10 mouse cellular contexts compared by ENCODE assay signal in the genomic region with DNA sequence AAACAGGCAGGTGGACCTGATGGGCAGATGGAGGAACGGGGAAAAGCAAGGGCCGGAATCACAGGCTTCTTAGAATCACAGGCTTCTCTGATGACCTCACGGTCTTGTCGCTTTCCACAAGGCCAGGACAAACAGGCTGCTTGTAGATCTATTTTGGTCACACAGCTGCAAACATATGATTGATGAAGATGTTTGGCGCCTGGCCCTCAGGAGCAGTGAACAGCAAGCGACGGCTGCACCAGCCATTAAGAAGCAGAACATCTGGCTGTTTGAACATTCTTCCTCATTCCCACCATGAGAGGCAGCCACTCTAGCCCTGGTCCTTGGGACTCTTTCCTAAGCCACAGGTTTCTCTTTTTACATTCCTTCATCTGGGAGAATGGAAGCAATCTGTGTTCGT.
DNase-seq lines count a peak whose midpoint lies in the region; ATAC-seq and TF ChIP-seq lines count a peak whose summit lies in the region.
"Had no signal": no experiment of that assay in that cellular context is flagged by ENCODE, and none has a peak within 500 bp of the region (broad histone marks: within the 10 kb centered on the region; RNA-seq: fewer than 3 reads in every experiment).

No protein-coding gene starts in this region.

- DNase-seq in kidney, adult 18-20 months = peak; percentile 42
- peak; percentile 63 to 68 for DNase-seq in heart, postnatal 14 days
- DNase-seq in lung, postnatal 10 days = peak; percentile 82
- DNase-seq in right cerebral cortex, postnatal 36 days (ENCODE audit: low spot score in 2 of 2) = no peak
- DNase-seq in thymus, adult 2 months = no peak
- no peak for DNase-seq in ovary, postnatal 14 days (ENCODE audit: low spot score)

- ATAC-seq in kidney, embryonic 15.5 days (replicated peaks; ENCODE audit: low FRiP score) = no peak; the same call in 1 of the 2 replicates
- ATAC-seq in forebrain, embryonic 16.5 days = 0 out of 2 replicates have a peak, but pooled peaks have one; percentile 35

- WGBS in kidney, embryonic 15.5 days = 59% methylated on average over 8 of the region's 8 CpGs
- 49% methylated on average over 8 of the region's 8 CpGs for WGBS in forebrain, embryonic 16.5 days
- WGBS in thymus, adult 2 months = 89% methylated on average over 8 of the region's 8 CpGs

- TF ChIP-seq CTCF in thymus, adult 2 months (IDR thresholded peaks at IDR 0.05; ENCODE audit: borderline replicate concordance, control insufficient read depth, extremely low read depth, insufficient read depth, low read length, poor library complexity) = no peak

- no peak overlapping the region for H3K9ac ChIP-seq in kidney, embryonic 15.5 days
- H3K9ac ChIP-seq in forebrain, embryonic 16.5 days (replicated peaks; ENCODE audit: low read depth, low read length) = no peak overlapping the region

- TF ChIP-seq POLR2A in thymus, adult 2 months (IDR thresholded peaks at IDR 0.05; ENCODE audit: control insufficient read depth, extremely low read depth, insufficient read depth, low read length, poor library complexity) = no peak

- intact Hi-C loops in heart, postnatal 14 days (cut with DNase I) = no loop called here

- no peaks in the 10 kb centered on the region for H3K36me3 ChIP-seq in kidney, embryonic 15.5 days
- H3K36me3 ChIP-seq in forebrain, embryonic 16.5 days (ENCODE audit: control insufficient read depth, insufficient read depth) = no peaks in the 10 kb centered on the region
- H3K36me3 ChIP-seq in thymus, adult 2 months (ENCODE audit: control insufficient read depth, insufficient read depth, low read length) = no peaks in the 10 kb centered on the region

- H3K4me2 ChIP-seq in kidney, embryonic 15.5 days = no peak overlapping the region
- H3K4me2 ChIP-seq in forebrain, embryonic 16.5 days (ENCODE audit: low read length) = no peak overlapping the region

- no peaks in the 10 kb centered on the region for H3K27me3 ChIP-seq in kidney, embryonic 15.5 days
- H3K27me3 ChIP-seq in forebrain, embryonic 16.5 days (replicated peaks; ENCODE audit: control insufficient read depth, insufficient read depth, low read length) = no peaks in the 10 kb centered on the region
- no peaks in the 10 kb centered on the region for H3K27me3 ChIP-seq in thymus, adult 2 months (ENCODE audit: control insufficient read depth, insufficient read depth, low read length)

- H3K27ac ChIP-seq in kidney, embryonic 15.5 days = no peak overlapping the region
- no peak overlapping the region for H3K27ac ChIP-seq in forebrain, embryonic 16.5 days (ENCODE audit: low read length)
- no peak overlapping the region for H3K27ac ChIP-seq in thymus, adult 2 months (ENCODE audit: control insufficient read depth, insufficient read depth, low read length)

- H3K4me3 ChIP-seq in kidney, embryonic 15.5 days (replicated peaks) = no peak overlapping the region
- no peak overlapping the region for H3K4me3 ChIP-seq in forebrain, embryonic 16.5 days (replicated peaks; ENCODE audit: low read length)
- no peak overlapping the region for H3K4me3 ChIP-seq in thymus, adult 2 months (ENCODE audit: control insufficient read depth, insufficient read depth, low read length)
- H3K4me3 ChIP-seq: erythroblast, embryonic 14.5 days; megakaryocyte, embryonic 14.5 days had no signal

- peaks cover 8% of the 10 kb centered on the region; the same call in 1 of the 2 replicates for H3K4me1 ChIP-seq in kidney, embryonic 15.5 days
- peaks cover 17% of the 10 kb centered on the region for H3K4me1 ChIP-seq in forebrain, embryonic 16.5 days (replicated peaks; ENCODE audit: control insufficient read depth, insufficient read depth, low read length)
- H3K4me1 ChIP-seq in thymus, adult 2 months (replicated peaks; ENCODE audit: control insufficient read depth, insufficient read depth, low read length) = 0 out of 2 replicates have a peak, but pooled peaks cover 5% of the 10 kb centered on the region

- no peaks in the 10 kb centered on the region for H3K9me3 ChIP-seq in kidney, embryonic 15.5 days (replicated peaks)
- H3K9me3 ChIP-seq in forebrain, embryonic 16.5 days (ENCODE audit: control insufficient read depth, low read length) = no peaks in the 10 kb centered on the region
- H3K9me3 ChIP-seq: megakaryocyte, embryonic 14.5 days had no signal

Comparison
In these comparisons a context has a peak if more than half of its experiments do, and no peak if none do; other contexts are left out.
1. DNase-seq: peak in kidney, adult 18-20 months (single experiment), heart, postnatal 14 days (2 of 2) and lung, postnatal 10 days (single experiment); none in right cerebral cortex, postnatal 36 days (0 of 2), thymus, adult 2 months (single experiment) and ovary, postnatal 14 days (single experiment).